Mouse (Mus musculus): ENCODE measurements around the gene Gpr146.
A peak's percentile ranks its signal among the peaks of the same experiment; 100 is the strongest.
"Not testable (repeated sequence)": the region's sequence is repeated elsewhere in the genome, so short reads cannot be mapped to it uniquely, and the experiment has no call there.

The Gpr146 gene

DNA sequence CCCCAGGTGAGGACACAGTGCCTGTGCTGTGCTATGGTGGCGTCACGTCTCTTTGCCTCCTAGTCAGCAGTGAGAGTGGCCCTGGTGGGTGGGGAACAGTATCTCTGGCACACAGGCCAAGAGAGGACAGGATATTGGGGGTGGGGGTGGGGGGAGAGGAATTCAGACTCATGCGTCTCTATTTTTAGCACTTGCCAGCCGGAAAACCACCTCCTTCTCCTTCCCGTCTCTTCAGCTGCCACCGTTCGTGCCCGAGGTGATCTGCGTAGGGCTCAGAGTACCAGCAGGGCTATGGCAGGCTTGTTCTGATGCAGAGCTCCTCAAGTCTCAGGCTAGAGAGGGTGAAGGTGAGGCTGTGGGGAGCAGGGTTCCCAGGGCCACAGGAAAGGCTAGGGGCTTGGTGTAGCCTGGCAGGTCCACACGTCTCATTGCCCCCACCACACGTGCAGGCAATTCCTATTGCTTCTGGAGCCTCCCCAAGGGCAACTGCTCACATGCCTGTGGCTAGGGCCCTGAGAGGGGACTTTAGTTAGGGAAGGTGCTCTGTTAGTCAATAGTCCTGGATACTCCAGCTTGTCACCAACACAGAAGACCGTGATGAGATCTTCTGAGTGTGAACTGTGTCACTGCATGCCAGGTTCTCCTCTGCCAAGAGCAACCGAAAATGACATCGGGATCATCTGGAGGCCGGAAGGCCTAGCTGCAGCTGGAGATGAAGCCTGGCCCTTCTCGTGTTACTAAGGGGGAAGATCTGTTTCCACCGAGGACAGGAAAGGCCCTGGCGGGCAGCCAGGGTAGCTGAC, at the start of gene Gpr146:
Gpr146 (plus strand) TSS at position 230 of the 803 bp plus-strand sequence.
- peak; percentile 55 for DNase-seq

GRCm38 (mm10) chr5:139330766-139331165, 46.7 kb upstream of the Gpr146 start:
- DNase-seq = no peak

DNA sequence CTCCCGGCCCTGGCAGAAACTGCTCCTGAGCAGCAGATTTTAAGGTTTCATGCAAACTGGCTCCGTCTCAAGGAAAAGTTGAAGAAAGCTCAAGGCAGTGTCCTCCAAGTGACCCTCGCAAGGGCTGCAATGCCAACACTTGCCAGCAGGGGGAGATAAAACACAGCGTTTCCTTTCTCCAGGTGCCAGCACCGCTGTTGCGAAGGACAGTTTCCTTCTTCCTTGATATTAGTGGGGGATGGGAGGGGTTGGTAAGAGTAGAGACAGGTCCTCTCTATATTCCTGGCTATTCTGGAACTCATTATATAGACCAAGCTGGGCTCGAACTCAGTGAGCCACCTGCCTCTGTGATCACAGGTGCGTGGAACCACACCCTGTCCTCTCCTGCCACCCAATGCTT, 45.8 kb upstream of the Gpr146 start:
- peak; percentile 75 for DNase-seq

DNA sequence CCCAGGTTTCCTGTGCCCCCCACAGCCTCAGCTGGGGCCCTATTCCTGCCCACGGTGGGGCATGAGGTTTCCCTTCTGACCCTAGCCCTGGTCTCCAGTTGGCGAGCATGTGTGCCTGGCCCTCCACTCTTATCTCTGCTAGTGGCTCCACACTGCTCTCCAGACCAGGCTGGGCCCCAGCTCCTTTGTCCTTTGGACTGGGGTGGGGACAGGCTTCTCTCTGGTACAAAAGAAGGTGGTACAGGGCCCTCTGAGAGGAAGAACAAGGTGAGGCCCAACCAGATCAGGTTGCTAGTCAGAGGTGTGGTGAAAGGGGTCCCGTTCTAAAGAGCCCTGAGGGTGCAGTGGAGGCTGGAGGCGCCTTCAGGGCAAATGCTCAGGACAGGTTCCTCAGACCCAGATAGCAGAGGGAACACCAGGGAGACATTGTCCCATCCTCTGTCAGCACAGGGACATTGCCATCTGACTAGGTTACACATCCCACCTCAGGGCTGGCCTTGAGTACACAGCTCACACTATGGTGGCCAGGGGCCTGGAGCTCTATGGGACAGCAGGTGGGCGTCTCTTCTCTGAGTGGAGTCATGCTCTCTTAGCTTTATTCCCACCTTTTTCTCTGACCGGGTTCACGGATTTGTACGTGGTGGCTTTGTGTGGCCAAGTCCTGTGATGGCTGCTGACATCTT, 44.8 kb upstream of the Gpr146 start:
- DNase-seq = no peak

- DNase-seq = no peak
Observed at GRCm38 (mm10) chr5:139333301-139334013, 44.0 kb upstream of the Gpr146 start.

GRCm38 (mm10) chr5:139334394-139334793, 43.1 kb upstream of the Gpr146 start:
- DNase-seq = not testable (repeated sequence)

DNA sequence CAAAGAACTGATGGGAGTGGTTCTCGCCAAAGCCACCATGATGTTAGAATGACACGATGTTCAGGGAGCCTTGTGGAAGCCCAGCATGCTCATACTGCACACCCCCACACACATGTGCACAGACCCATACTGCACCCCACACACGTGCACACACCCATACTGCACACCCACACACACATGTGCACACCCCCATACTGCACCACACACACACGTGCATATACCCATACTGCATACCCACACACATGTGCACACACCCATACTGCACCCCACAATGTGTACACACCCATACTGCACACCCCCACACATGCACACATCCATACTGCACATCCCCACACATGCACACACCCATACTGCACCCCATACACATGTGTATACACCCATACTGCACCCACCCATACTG, 41.9 kb upstream of the Gpr146 start:
- DNase-seq = no peak

DNA sequence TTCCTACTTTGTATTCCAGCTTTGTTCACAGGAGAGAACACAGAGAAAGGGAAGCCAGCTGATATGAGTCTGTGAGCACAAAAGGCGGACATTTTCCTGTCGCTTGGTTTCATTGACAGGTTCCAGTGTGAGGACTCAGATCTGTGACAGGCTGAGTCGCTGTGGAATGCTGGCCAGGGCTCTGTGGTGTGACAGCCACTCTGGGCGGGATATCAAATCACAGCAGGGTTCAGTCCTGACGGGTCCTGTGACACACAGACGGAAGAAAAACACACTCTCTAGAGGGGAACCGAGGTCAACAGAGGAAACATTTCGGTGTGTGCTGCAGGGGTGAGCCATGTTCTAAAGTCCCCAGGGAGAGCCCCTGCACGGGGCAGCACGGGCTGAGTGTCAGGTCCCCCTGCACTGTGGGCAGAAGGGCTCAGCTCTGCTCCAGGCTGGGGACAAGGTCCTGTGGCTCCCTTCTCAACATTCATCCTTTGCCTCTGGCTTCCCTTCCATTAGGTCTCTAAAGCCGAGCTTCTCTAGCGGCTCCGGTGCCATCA, 39.6 kb upstream of the Gpr146 start:
- no peak for DNase-seq

DNA sequence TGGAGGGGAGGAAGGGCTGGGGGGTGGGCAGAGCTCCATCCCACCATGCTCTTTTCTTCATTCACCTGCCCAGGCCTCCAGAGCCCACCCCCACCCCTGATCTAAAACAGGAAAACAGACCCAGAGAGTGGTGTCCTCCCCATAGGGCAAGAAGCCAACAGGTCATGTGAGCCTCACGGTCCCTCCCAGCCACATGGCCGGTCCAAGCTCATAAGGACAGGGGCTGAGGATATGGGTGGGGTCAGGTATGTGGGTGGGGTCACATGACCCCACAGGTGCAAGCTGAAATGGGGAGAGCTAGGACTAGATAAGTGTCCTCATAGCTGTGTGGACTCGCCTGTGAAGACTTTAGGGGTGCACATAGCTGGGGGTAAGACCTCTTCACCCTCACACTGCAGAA, 39.1 kb upstream of the Gpr146 start:
- DNase-seq = no peak

DNA sequence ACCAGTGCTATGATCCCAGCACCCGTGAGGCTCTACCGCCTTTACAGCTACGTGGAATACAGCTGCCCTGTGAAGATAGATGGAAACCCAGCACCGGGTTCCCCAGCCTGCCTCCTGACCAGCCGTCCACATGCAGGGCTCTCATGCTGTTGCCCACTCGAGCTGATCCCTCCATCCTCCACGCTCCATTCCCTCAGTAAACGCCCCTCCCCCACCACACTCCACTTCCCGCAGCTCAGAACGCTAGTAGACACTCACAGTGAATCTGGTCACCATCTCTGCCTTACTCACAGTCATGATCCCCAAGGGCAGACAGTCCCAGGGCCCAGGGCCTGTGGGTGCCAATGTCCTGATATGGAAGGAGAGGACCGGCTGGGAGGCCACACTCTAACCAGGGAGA, 38.6 kb upstream of the Gpr146 start:
- DNase-seq = no peak

GRCm38 (mm10) chr5:139344021-139344686, 33.3 kb upstream of the Gpr146 start:
- peak; percentile 85 for DNase-seq

GRCm38 (mm10) chr5:139344687-139345363, 32.7 kb upstream of the Gpr146 start:
- peak; percentile 96 for DNase-seq

DNA sequence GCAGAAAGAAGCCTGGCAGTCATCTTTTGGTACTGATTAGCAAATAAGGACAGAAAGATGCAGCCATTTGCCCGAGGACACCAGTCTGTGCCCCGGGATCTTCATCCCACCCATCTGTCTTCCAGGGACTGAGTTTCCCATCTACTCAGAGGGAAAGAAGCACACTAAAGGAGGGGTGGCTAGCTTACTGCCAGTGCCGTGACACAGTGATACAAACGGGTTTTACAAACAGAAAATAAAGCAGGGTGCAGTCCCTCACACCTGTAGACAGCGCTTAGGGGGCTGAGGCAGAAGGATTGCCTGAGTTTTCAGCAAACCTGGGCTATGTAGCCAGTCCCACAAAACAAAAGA, 32.2 kb upstream of the Gpr146 start:
- DNase-seq = no peak

DNA sequence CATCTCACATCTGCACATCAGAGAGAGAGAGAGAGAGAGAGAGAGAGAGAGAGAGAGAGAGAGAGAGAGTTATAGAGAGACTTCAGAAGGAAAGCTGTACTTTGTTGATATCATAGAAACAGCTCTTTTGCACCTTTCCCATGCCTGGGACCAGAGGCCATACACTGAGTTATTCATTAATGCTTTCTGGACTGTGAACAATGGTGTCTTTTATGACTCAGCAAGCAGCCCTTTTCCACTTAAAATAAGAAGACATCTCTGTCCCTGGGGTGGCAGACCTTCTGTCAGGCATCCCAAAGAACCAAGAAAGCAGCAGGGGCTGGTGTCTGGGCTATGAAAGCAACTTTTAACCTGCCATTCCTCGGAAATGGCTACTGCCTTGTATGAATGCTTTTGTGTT, 30.3 kb upstream of the Gpr146 start:
- no peak for DNase-seq

- DNase-seq = no peak
Observed at GRCm38 (mm10) chr5:139349713-139350112, 27.8 kb upstream of the Gpr146 start.

- no peak for DNase-seq
Observed at GRCm38 (mm10) chr5:139351134-139351533, 26.4 kb upstream of the Gpr146 start, which contains the start of gene Cox19. TSS of gene Cox19 (minus strand) at chr5:139351418.

- peak; percentile 72 for DNase-seq
Observed at GRCm38 (mm10) chr5:139351628-139352027, 25.9 kb upstream of the Gpr146 start.

DNA sequence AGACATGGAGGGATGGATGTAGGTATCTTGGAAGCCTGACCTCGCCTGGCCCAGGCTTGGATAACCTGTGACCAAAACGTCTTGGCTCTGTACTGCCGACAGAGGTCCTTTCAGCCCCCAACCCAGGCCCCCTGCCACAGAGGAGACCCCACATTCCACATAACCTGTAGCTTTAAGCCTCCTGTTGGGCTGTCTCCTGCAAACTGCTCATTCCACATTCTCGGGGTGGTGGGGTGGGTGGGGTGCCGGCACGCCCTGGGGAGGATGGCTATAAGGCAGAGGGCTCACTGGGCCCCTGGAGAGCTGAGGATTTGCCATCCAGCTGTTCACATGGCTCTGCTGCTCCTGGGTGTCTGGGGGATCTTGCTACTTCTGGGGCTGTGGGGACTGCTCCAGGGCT, 25.2 kb upstream of the Gpr146 start, which contains the start of gene Cyp2w1:
Cyp2w1 (plus strand) TSS at position 301 of the 400 bp plus-strand sequence.
- DNase-seq = no peak

GRCm38 (mm10) chr5:139353496-139353895, 24.0 kb upstream of the Gpr146 start:
- DNase-seq = peak; percentile 77

DNA sequence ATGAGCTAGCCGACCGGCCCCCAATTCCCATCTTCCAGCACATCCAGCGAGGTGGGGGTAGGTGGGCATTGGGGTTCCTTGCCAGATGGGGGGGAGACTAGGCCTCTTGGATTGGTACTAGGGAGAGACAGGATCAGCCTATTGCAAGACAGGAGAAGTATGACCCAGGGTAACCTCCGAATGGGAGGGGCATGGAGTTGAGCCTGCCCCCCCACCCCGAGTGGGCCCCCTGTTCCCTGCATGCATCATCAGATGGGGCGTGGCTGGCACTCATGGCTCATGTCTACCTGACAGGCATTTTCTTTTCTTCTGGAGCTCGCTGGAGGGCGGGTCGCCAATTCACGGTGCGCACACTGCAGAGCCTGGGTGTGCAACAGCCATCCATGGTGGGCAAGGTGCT, 23.6 kb upstream of the Gpr146 start:
- DNase-seq = no peak

DNA sequence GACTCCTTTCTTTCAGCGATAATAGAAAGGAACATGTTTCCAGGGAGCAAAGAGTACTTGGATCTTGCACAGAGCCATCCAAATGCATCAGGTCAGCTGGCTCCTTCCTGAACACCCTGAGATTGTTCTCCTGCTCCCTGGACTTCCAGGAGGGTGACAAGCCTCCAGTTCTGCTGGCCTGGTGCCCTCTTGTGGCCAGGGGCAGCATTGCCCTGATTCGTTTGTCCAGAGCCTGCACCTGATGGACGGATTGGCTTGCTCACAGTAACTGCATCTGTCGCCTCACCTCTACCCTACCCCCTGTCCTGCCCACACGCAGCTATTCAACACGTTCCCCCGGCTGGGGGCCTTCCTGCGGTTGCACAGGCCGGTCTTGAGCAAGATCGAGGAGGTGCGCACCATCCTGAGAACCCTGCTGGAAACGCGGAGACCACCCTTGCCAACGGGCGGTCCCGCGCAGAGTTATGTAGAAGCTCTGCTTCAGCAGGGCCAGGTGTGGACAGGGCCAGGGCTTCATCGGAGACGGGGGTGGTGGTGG, 22.2 kb upstream of the Gpr146 start:
- peak; percentile 81 for DNase-seq

GRCm38 (mm10) chr5:139358653-139359052, 18.8 kb upstream of the Gpr146 start:
- DNase-seq = peak; percentile 60

Data from thymus, postnatal 14 days (tissue).